Mouse (Mus musculus): ENCODE results near the gene Cd28. TPM values are rescaled to one million over a fixed set of nuclear protein-coding genes. Genes with fewer than 3 reads are reported as not detected.

The Cd28 gene
- polyA plus RNA-seq, 1 experiment from 2014 or later = 0.15 TPM

- WGBS = 93% methylated on average over 2 of the region's 2 CpGs
- no peaks in the 10 kb centered on the region for H3K4me1 ChIP-seq (replicated peaks; ENCODE audit: control insufficient read depth, insufficient read depth, low read length)
- no peak overlapping the region for H3K27ac ChIP-seq
- no peak overlapping the region for H3K9ac ChIP-seq
- H3K27me3 ChIP-seq (ENCODE audit: control insufficient read depth, insufficient read depth, low read length) = no peaks in the 10 kb centered on the region
- no peaks in the 10 kb centered on the region for H3K9me3 ChIP-seq (ENCODE audit: control insufficient read depth, low read length)
- H3K36me3 ChIP-seq (replicated peaks; ENCODE audit: control insufficient read depth, insufficient read depth) = no peaks in the 10 kb centered on the region
- DNase-seq (ENCODE audit: low spot score) = no peak
- no peak for ATAC-seq (ENCODE audit: low FRiP score)
- H3K4me3 ChIP-seq (replicated peaks; ENCODE audit: low read length) = no peak overlapping the region
- H3K4me2 ChIP-seq (replicated peaks) = no peak overlapping the region
These were observed 41.0 kb downstream of the Cd28 start for GRCm38 (mm10) chr1:60757631-60758030.

- ATAC-seq (ENCODE audit: low FRiP score) = no peak
- no peak for DNase-seq (ENCODE audit: low spot score)
These were observed 41.6 kb downstream of the Cd28 start for GRCm38 (mm10) chr1:60758226-60758625.

DNA sequence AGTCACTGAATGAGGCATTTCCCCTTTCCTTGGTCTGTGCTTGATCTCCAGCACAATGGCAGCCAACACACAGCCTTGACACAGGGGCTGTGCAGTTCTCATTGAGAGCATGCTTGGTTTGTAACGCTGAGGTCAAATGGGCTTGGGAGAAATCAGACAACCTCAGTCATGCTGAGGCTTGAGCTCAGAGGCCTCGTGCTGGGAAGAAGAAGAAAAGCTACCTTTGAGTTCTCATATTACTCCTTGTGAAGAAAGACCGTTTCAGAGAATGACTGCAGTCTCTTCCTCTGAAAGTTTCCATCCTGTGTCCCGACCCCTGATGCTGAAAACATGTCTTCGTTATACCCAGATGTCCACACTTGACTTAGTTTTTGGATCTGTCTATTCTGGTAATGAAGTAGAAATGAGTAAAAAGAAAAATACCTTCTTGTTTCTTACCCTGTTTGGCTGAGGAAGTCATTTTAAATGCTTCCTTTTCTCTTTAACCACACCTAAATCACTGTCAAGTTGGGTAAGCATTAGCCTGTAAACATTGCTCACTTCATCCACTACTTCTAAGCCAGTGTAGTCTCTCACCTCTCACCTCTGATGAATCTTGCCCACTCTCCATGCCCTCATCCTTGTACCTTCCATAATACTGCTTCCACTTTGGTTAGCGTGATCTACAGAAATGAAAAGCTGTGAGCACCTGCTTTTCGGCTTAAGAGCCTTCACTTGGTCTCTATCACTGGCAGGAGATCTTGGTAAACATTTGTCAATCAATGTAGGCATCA lies 43.1 kb downstream of the Cd28 start:
- H3K4me2 ChIP-seq (replicated peaks) = no peak overlapping the region
- WGBS = 71% methylated on average over 7 of the region's 7 CpGs

More at GRCm38 (mm10) chr1:60758226-60758625, 41.6 kb downstream of the Cd28 start:
- Histone ChIP-seq H3K4me3 (replicated peaks; ENCODE audit: low read length) (no peak overlapping the region), H3K36me3 (replicated peaks; ENCODE audit: control insufficient read depth, insufficient read depth) (no peaks in the 10 kb centered on the region), H3K4me1 (replicated peaks; ENCODE audit: control insufficient read depth, insufficient read depth, low read length) (no peaks in the 10 kb centered on the region), H3K27me3 (ENCODE audit: control insufficient read depth, insufficient read depth, low read length) (no peaks in the 10 kb centered on the region), H3K9ac (no peak overlapping the region), H3K9me3 (ENCODE audit: control insufficient read depth, low read length) (no peaks in the 10 kb centered on the region), H3K27ac (no peak overlapping the region), H3K4me2 (replicated peaks) (no peak overlapping the region)
- WGBS = 94% methylated on average over 1 of the region's 1 CpGs

GRCm38 (mm10) chr1:60760475-60760874 lies 43.9 kb downstream of the Cd28 start:
- H3K27ac ChIP-seq = no peak overlapping the region
- H3K9me3 ChIP-seq (ENCODE audit: control insufficient read depth, low read length) = no peaks in the 10 kb centered on the region
- H3K4me2 ChIP-seq (replicated peaks) = no peak overlapping the region
- ATAC-seq (ENCODE audit: low FRiP score) = no peak
- H3K9ac ChIP-seq = no peak overlapping the region
- no peaks in the 10 kb centered on the region for H3K27me3 ChIP-seq (ENCODE audit: control insufficient read depth, insufficient read depth, low read length)
- DNase-seq (ENCODE audit: low spot score) = no peak
- 90% methylated on average over 3 of the region's 3 CpGs for WGBS
- no peak overlapping the region for H3K4me3 ChIP-seq (replicated peaks; ENCODE audit: low read length)
- no peaks in the 10 kb centered on the region for H3K4me1 ChIP-seq (replicated peaks; ENCODE audit: control insufficient read depth, insufficient read depth, low read length)
- no peaks in the 10 kb centered on the region for H3K36me3 ChIP-seq (replicated peaks; ENCODE audit: control insufficient read depth, insufficient read depth)

More for the DNA sequence above, 43.1 kb downstream of the Cd28 start:
- no peaks in the 10 kb centered on the region for H3K36me3 ChIP-seq (replicated peaks; ENCODE audit: control insufficient read depth, insufficient read depth)
- no peaks in the 10 kb centered on the region for H3K9me3 ChIP-seq (ENCODE audit: control insufficient read depth, low read length)
- no peaks in the 10 kb centered on the region for H3K4me1 ChIP-seq (replicated peaks; ENCODE audit: control insufficient read depth, insufficient read depth, low read length)
- DNase-seq (ENCODE audit: low spot score) = no peak
- H3K27me3 ChIP-seq (ENCODE audit: control insufficient read depth, insufficient read depth, low read length) = no peaks in the 10 kb centered on the region
- no peak overlapping the region for H3K9ac ChIP-seq
- no peak for ATAC-seq (ENCODE audit: low FRiP score)
- H3K4me3 ChIP-seq (replicated peaks; ENCODE audit: low read length) = no peak overlapping the region
- H3K27ac ChIP-seq = no peak overlapping the region

GRCm38 (mm10) chr1:60761528-60762171 lies 45.0 kb downstream of the Cd28 start:
- Histone ChIP-seq H3K36me3 (replicated peaks; ENCODE audit: control insufficient read depth, insufficient read depth) (no peaks in the 10 kb centered on the region), H3K4me3 (replicated peaks; ENCODE audit: low read length) (no peak overlapping the region), H3K27ac (no peak overlapping the region), H3K4me1 (replicated peaks; ENCODE audit: control insufficient read depth, insufficient read depth, low read length) (no peaks in the 10 kb centered on the region), H3K9ac (no peak overlapping the region), H3K27me3 (ENCODE audit: control insufficient read depth, insufficient read depth, low read length) (no peaks in the 10 kb centered on the region), H3K9me3 (ENCODE audit: control insufficient read depth, low read length) (no peaks in the 10 kb centered on the region), H3K4me2 (replicated peaks) (no peak overlapping the region)
- no peak for DNase-seq (ENCODE audit: low spot score)
- ATAC-seq (ENCODE audit: low FRiP score) = no peak
- WGBS = 98% methylated on average over 3 of the region's 3 CpGs

DNA sequence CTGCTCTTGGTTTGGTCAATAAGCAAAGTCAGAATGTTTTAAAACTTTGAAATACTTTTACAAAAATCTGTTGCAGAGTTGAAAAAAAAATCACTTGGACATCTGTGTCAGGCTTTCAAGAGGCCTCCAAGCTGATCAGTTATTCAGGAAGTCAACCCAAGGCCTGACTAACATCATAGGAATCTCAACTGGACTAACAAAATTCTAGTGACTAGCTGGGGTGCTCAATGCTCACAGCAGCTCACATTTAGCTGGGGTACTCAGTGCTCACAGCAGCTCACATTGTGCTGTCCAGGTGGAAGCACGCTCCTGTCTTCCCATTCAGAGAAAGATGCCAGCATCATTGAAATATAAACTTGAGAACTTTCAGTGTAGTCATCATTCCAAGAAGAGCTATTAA lies 45.9 kb downstream of the Cd28 start:
- H3K27ac ChIP-seq = no peak overlapping the region
- no peaks in the 10 kb centered on the region for H3K9me3 ChIP-seq (ENCODE audit: control insufficient read depth, low read length)
- DNase-seq (ENCODE audit: low spot score) = no peak
- WGBS = 97% methylated on average over 1 of the region's 1 CpGs
- H3K9ac ChIP-seq = no peak overlapping the region
- no peak for ATAC-seq (ENCODE audit: low FRiP score)
- no peaks in the 10 kb centered on the region for H3K27me3 ChIP-seq (ENCODE audit: control insufficient read depth, insufficient read depth, low read length)
- H3K4me1 ChIP-seq (replicated peaks; ENCODE audit: control insufficient read depth, insufficient read depth, low read length) = no peaks in the 10 kb centered on the region
- H3K4me3 ChIP-seq (replicated peaks; ENCODE audit: low read length) = no peak overlapping the region
- H3K4me2 ChIP-seq (replicated peaks) = no peak overlapping the region
- H3K36me3 ChIP-seq (replicated peaks; ENCODE audit: control insufficient read depth, insufficient read depth) = no peaks in the 10 kb centered on the region

DNA sequence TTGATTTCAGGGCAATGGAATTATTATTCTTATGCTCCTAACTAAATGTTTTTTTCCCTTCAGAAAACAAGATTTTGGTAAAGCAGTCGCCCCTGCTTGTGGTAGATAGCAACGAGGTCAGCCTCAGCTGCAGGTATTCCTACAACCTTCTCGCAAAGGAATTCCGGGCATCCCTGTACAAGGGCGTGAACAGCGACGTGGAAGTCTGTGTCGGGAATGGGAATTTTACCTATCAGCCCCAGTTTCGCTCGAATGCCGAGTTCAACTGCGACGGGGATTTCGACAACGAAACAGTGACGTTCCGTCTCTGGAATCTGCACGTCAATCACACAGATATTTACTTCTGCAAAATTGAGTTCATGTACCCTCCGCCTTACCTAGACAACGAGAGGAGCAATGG lies 46.3 kb downstream of the Cd28 start:
- Histone ChIP-seq H3K4me1 (replicated peaks; ENCODE audit: control insufficient read depth, insufficient read depth, low read length) (no peaks in the 10 kb centered on the region), H3K4me2 (replicated peaks) (no peak overlapping the region), H3K27ac (no peak overlapping the region), H3K9ac (no peak overlapping the region), H3K36me3 (replicated peaks; ENCODE audit: control insufficient read depth, insufficient read depth) (no peaks in the 10 kb centered on the region), H3K4me3 (replicated peaks; ENCODE audit: low read length) (no peak overlapping the region), H3K9me3 (ENCODE audit: control insufficient read depth, low read length) (no peaks in the 10 kb centered on the region), H3K27me3 (ENCODE audit: control insufficient read depth, insufficient read depth, low read length) (no peaks in the 10 kb centered on the region)
- ATAC-seq (ENCODE audit: low FRiP score) = no peak
- 96% methylated on average over 20 of the region's 20 CpGs for WGBS
- DNase-seq (ENCODE audit: low spot score) = no peak

- Histone ChIP-seq H3K27ac (no peak overlapping the region), H3K4me3 (replicated peaks; ENCODE audit: low read length) (no peak overlapping the region), H3K36me3 (replicated peaks; ENCODE audit: control insufficient read depth, insufficient read depth) (no peaks in the 10 kb centered on the region), H3K4me1 (replicated peaks; ENCODE audit: control insufficient read depth, insufficient read depth, low read length) (no peaks in the 10 kb centered on the region), H3K4me2 (replicated peaks) (no peak overlapping the region), H3K27me3 (ENCODE audit: control insufficient read depth, insufficient read depth, low read length) (no peaks in the 10 kb centered on the region), H3K9ac (no peak overlapping the region), H3K9me3 (ENCODE audit: control insufficient read depth, low read length) (no peaks in the 10 kb centered on the region)
- 96% methylated on average over 7 of the region's 7 CpGs for WGBS
- no peak for ATAC-seq (ENCODE audit: low FRiP score)
- no peak for DNase-seq (ENCODE audit: low spot score)
These were observed 55.2 kb downstream of the Cd28 start for GRCm38 (mm10) chr1:60771771-60772170.

GRCm38 (mm10) chr1:60773231-60773630 lies 56.6 kb downstream of the Cd28 start:
- DNase-seq (ENCODE audit: low spot score) = no peak
- Histone ChIP-seq H3K4me2 (replicated peaks) (no peak overlapping the region), H3K4me3 (replicated peaks; ENCODE audit: low read length) (no peak overlapping the region), H3K36me3 (replicated peaks; ENCODE audit: control insufficient read depth, insufficient read depth) (no peaks in the 10 kb centered on the region), H3K4me1 (replicated peaks; ENCODE audit: control insufficient read depth, insufficient read depth, low read length) (no peaks in the 10 kb centered on the region), H3K9ac (no peak overlapping the region), H3K27me3 (ENCODE audit: control insufficient read depth, insufficient read depth, low read length) (no peaks in the 10 kb centered on the region), H3K9me3 (ENCODE audit: control insufficient read depth, low read length) (no peaks in the 10 kb centered on the region), H3K27ac (no peak overlapping the region)
- WGBS = 84% methylated on average over 3 of the region's 3 CpGs
- ATAC-seq (ENCODE audit: low FRiP score) = no peak

Measured in hindbrain, embryonic 14.5 days (tissue).